Mouse (Mus musculus): ENCODE results near the gene Ahsa1. TPM values are rescaled to one million over a fixed set of nuclear protein-coding genes. Genes with fewer than 3 reads are reported as not detected.

Ahsa1 gene
- polyA plus RNA-seq (2014; fragmentation: Illumina TruSeq; extraction: RNeasy Lipid Tissue Mini Kit (QIAGEN cat#74804); ENCODE audit: low read depth, low replicate concordance): 91.5 TPM

DNA sequence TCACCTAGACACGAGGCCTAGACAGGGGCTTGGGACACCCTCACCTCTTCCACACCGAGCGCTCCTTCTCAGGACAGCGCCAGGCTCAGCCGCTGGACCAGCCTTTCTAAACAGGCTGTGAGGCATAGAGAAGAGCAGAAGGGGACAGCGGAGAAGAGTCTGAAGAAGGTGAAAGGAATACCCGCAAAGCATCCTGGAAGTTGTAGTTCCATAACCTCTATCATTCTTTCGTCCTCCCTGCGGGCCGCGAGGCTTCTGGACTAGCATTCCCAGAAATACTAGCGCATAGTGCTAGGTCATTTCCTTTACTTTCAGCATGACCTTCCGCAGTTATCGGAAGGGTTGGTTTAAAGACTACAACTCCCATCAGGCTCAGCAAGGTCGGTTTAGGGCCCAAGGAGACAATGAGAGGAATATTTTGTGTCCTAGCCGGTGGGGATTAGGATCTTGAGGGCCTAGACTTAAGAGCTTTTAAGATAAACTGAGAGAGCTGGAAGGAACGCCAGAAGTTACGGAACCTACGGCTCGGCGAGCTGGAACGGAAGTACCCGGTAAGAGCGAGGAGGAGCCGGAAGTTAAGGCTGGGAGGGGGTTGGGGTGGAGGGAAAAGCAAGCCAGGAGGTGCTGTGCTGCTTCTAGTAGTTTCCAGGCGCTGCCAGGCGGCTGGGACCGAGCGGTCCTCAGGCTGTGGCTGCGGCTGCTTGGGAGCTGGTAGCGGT is at the start of gene Ahsa1, which contains the start of gene Vipas39:
Ahsa1 (plus strand) TSS at position 372 of the 719 bp plus-strand sequence.
Vipas39 (minus strand) TSS at position 149 of the 719 bp plus-strand sequence.

DNA sequence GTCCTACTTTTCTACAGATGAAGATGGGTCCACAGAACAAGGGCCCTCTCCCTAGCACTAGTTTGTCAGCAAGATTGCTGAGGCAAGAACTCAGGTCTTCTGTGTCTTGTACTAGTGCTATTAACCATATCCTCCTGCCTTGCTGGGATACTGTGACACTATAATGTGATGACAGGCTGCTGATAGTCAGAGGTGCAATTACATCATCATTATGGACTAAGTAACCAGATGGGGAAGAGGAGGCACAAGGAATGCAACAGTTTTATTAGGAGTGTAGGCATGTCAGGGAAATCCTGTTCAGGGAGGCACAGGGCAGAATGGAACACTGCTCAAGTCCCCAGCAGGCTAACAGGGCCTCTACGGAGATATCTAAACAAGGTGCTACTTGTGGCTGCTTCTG is 27.6 kb upstream of the Ahsa1 start, which contains the start of gene Noxred1:
Noxred1 (minus strand) TSS at position 101 of the 400 bp plus-strand sequence.

DNA sequence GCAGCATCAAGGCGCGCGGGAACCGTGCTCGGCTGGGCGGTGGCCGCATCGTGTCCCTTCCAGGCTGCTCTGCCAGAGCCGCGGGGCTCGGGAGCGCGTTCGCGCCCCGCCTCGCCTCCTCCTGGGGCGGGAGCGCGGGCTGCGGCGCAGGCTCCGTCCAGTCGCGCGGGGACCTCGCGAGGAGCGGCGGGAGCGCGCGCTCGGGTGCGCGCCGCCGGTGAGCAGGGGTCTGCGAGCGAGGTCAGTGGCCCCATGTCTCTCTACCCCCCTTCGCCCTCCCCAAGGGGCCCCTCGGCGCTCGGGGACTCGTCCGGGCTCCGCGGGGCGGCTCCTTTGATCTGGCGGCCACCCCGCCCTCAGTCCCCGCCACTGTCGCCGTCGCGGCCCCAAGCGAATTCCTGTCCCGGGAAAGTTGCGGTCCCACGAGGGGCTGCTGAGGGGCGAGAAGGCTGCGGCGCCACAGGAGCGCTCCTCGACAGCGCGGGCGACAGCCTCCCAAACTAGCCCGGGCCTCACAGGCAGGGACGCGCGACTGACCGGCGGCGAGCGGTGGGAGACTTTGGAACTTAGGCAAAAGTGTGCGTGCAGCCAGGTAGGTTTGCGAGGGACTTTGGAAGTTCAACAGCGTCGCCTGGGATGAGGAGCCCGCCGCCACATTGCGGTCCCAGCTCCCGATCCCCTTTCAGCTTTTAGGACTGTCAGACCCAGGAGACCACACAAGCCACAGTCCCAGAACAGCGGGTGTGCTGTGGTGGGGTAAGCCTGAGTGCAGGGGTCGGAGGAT is 33.6 kb downstream of the Ahsa1 start, which contains the start of gene Ism2:
Ism2 (minus strand) TSS at position 49 of the 784 bp plus-strand sequence.

Other genes with a start within 250 kb of the Ahsa1 start
- 0.27 TPM for gene Tmem63c, start 245.1 kb upstream of the Ahsa1 start, polyA plus RNA-seq (2014; fragmentation: Illumina TruSeq; extraction: RNeasy Lipid Tissue Mini Kit (QIAGEN cat#74804); ENCODE audit: low read depth, low replicate concordance)
- 0.50 TPM for gene Ngb, start 163.9 kb upstream of the Ahsa1 start, polyA plus RNA-seq (2014; fragmentation: Illumina TruSeq; extraction: RNeasy Lipid Tissue Mini Kit (QIAGEN cat#74804); ENCODE audit: low read depth, low replicate concordance)
- gene Gstz1, start 119.3 kb upstream of the Ahsa1 start, polyA plus RNA-seq (2014; fragmentation: Illumina TruSeq; extraction: RNeasy Lipid Tissue Mini Kit (QIAGEN cat#74804); ENCODE audit: low read depth, low replicate concordance): 496 TPM
- 10.4 TPM for gene Pomt2, start 118.5 kb upstream of the Ahsa1 start, polyA plus RNA-seq (2014; fragmentation: Illumina TruSeq; extraction: RNeasy Lipid Tissue Mini Kit (QIAGEN cat#74804); ENCODE audit: low read depth, low replicate concordance)
- 1.4 TPM for gene Samd15, start 66.8 kb upstream of the Ahsa1 start, polyA plus RNA-seq (2014; fragmentation: Illumina TruSeq; extraction: RNeasy Lipid Tissue Mini Kit (QIAGEN cat#74804); ENCODE audit: low read depth, low replicate concordance)
- 6.8 TPM for gene Tmed8, start 66.0 kb upstream of the Ahsa1 start, polyA plus RNA-seq (2014; fragmentation: Illumina TruSeq; extraction: RNeasy Lipid Tissue Mini Kit (QIAGEN cat#74804); ENCODE audit: low read depth, low replicate concordance)
- 1.2 TPM for gene Noxred1, start 27.7 kb upstream of the Ahsa1 start, polyA plus RNA-seq (2014; fragmentation: Illumina TruSeq; extraction: RNeasy Lipid Tissue Mini Kit (QIAGEN cat#74804); ENCODE audit: low read depth, low replicate concordance)
- 28.9 TPM for gene Vipas39, start 223 bp upstream of the Ahsa1 start, polyA plus RNA-seq (2014; fragmentation: Illumina TruSeq; extraction: RNeasy Lipid Tissue Mini Kit (QIAGEN cat#74804); ENCODE audit: low read depth, low replicate concordance)
- gene Ism2, start 33.2 kb downstream of the Ahsa1 start, polyA plus RNA-seq (2014; fragmentation: Illumina TruSeq; extraction: RNeasy Lipid Tissue Mini Kit (QIAGEN cat#74804); ENCODE audit: low read depth, low replicate concordance): 7.0 TPM
- 60.3 TPM for gene Sptlc2, start 121.9 kb downstream of the Ahsa1 start, polyA plus RNA-seq (2014; fragmentation: Illumina TruSeq; extraction: RNeasy Lipid Tissue Mini Kit (QIAGEN cat#74804); ENCODE audit: low read depth, low replicate concordance)
- gene Slirp, start 177.4 kb downstream of the Ahsa1 start, polyA plus RNA-seq (2014; fragmentation: Illumina TruSeq; extraction: RNeasy Lipid Tissue Mini Kit (QIAGEN cat#74804); ENCODE audit: low read depth, low replicate concordance): 97.1 TPM
- gene Alkbh1, start 177.5 kb downstream of the Ahsa1 start, polyA plus RNA-seq (2014; fragmentation: Illumina TruSeq; extraction: RNeasy Lipid Tissue Mini Kit (QIAGEN cat#74804); ENCODE audit: low read depth, low replicate concordance): 19.1 TPM
- 50.7 TPM for gene Snw1, start 205.8 kb downstream of the Ahsa1 start, polyA plus RNA-seq (2014; fragmentation: Illumina TruSeq; extraction: RNeasy Lipid Tissue Mini Kit (QIAGEN cat#74804); ENCODE audit: low read depth, low replicate concordance)
- not detected for gene Gm5788, start 228.2 kb downstream of the Ahsa1 start, polyA plus RNA-seq (2014; fragmentation: Illumina TruSeq; extraction: RNeasy Lipid Tissue Mini Kit (QIAGEN cat#74804); ENCODE audit: low read depth, low replicate concordance)
- gene Gm8300, start 247.8 kb downstream of the Ahsa1 start, polyA plus RNA-seq (2014; fragmentation: Illumina TruSeq; extraction: RNeasy Lipid Tissue Mini Kit (QIAGEN cat#74804); ENCODE audit: low read depth, low replicate concordance): 0.32 TPM

Measured in adipose tissue, adult 10 weeks (tissue).